Mouse (Mus musculus) adrenal gland, adult (tissue): ENCODE measurements around the gene Rab29.

Experiments used
- DNase-seq, 2 experiments: peaks; one replicate each; pipeline ENCODE4 v3.0.0; 2022 to 2023; ENCODE audit warnings: low spot score in 1 of 2; ENCODE audit not compliant: inconsistent age in 2 of 2

The Rab29 gene

DNA sequence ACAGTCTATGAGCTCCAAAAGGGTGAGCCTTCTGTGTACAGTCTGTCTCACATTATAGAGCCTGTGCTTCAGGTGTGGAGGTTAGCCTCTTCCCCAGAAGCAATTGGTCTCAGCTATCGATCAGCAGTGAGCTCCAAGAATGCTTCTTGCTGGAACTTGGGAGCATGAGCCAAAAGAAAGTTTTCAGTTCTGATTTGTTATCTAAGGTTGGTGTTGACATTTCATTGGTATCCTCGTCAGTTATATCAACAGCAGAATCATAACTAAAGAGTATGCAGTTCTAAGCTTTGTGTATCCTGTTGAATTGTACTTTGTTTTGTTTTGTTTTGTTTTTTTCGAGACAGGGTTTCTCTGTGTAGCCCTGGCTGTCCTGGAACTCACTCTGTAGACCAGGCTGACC is 55.1 kb downstream of the Rab29 start:
- DNase-seq: no peak
